Mouse (Mus musculus) spleen, adult 18-20 months (tissue): ENCODE measurements around the gene Fmr1nb.
"Not testable (repeated sequence)": the region's sequence is repeated elsewhere in the genome, so short reads cannot be mapped to it uniquely, and the experiment has no call there.

Source experiments
- DNase-seq, 2 experiments: peaks; one replicate each; pipeline ENCODE4 v3.0.0; 2022; ENCODE audit warnings: mixed read lengths in 2 of 2

Gene Fmr1nb

GRCm38 (mm10) chrX:68761606-68762005 lies at the start of gene Fmr1nb:
Gene Fmr1nb (plus strand): TSS chrX:68761839.
- no peak for DNase-seq

GRCm38 (mm10) chrX:68736902-68737301 lies 24.7 kb upstream of the Fmr1nb start:
- DNase-seq, result no peak

- DNase-seq, result no peak
Observed at GRCm38 (mm10) chrX:68740088-68740487, 21.6 kb upstream of the Fmr1nb start.

DNA sequence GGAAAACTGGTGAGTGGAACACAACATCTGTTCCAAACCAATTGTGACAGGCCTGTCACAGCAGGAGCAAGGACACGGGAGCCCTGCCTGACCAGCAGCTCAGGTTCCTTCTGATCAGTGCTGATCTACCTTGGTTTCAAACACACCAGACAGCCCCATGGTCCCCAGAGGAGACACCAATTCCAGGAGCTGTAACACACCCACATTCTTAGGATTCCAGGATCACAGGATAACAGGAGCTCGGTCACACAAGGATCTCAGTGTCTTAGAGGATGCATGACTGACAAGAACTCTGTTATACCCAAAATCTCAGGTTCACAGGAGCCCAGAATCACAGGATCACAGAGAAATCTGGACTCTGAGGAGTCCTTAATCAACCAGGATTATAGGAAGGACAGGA lies 58.8 kb downstream of the Fmr1nb start:
- not testable (repeated sequence) for DNase-seq

DNA sequence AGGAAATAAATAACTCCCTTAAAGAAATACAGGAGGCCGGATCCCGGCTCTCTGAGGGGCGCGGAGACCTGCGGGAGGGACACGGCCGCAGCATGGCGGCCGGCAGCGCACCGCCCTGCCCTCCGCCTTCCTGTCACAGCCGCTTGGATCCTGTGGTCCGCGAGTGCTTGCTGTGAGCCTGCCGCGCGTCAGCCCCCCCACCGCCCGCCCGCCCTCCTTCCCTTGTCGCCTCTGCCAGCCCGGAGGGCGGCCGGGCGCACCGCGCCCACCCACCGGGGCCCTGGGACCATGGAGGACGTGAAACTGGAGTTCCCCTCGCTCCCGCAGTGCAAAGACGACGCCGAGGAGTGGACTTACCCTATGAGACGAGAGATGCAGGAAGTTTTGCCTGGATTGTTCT lies 59.4 kb downstream of the Fmr1nb start, which contains the start of gene Gm14698:
Gene Gm14698 (plus strand): TSS at position 35 of the 400 bp plus-strand sequence.
- DNase-seq, result peak in 1 of 2 experiments; percentile 1

DNA sequence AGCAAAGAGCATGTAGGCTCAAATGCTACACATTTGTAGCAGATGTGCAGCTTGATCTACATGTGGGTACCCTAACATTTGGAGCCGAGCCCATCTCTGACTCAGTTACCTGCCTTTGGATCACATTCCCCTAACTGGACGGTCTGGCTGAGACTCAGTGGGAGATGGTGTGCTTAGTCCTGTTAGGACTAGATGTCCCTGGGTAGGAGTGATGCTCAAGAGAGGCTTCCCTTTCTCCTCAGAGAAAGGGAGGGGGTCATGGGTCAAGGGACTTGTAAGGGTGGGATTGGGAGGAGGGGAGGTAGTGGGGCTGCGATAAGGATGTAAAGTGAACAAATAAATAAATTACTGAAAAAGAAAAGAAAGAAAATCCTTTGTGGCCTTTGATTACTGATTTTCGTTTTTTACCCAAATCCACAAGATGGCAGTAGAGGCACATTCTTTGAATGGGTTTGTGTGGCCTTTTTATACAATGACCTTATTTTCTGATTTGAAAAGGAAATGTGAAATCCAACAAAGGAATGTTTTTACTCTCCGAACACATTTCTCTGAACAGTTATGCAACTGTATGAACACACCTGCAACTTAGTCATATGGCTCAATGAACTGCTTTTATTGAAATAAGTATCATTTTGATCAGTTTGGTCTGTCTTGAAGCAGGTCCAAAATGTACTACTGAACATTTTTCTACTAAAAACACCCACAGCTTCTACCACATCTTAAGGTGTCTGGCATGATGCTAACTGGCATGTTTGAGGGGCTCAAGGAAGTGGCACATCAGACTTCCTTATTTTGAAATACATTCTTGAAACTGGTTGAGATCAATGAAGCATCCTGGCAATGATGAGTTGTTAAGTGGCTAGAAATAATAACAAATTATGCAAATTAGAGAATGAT lies 78.2 kb downstream of the Fmr1nb start:
- DNase-seq, result no peak
